Mouse (Mus musculus): ENCODE data around the gene Nlgn2.

Nlgn2 gene

DNA sequence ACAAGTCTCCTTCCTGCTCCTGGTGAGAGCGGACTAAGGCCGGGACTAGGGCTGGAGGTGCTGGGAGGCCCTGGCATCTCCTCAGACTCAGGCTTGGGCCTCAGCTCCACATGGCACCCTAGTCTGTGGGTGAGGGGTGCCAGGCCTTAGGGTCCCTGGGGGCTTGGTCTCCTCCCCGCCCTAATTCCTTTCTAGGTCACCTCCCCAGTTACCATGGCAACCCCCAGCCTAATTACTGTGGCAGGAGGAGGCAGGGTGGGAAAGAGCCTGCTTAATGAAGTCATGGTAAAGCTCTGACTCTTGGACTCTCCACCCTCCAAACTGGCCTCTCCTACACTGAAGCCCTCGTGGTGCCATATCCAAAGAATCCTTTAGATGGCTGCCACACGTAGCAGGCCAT, 8.8 kb downstream of the Nlgn2 start:
- DNase-seq (ENCODE audit: low read depth, low spot score), result no peak

DNA sequence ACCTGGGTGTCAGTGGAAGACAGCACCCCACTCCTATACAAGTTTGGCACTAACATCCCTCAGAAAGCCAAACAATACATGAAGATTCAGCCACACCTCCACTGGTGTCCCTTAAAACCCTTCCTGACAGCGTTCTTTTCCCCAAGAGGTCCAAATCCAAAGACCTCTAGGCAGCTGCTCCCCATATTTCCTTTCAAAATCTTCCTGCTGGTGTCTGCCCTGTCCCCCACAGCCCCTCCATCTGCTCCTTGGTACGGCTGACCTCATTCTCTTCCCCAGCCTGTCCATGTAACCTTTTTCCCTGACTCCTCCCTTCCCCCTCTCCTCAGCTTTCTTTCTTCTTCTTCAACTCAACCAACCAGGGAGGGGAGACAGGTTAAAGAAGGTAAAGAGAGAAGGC, 14.1 kb downstream of the Nlgn2 start:
- DNase-seq (ENCODE audit: low read depth, low spot score), result no peak

DNA sequence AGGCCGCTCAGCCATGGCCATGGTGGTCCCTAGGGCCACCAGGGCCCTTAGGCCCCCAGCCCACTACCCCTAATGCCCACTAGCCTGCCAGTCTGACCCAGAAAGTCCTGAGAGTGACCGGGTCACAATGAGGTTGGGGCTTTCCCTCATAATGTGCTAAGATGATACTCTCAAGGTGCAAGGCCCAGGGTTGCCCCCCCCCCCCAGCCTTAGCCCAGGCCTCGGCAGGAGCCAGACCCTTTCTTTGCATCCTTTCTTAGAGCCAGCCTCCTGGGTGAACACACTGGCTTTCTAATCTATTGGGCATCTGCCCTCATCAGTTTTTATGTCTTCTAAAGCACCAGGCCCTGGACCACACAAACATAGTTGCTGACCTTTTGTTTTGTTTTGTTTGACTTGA, 15.5 kb downstream of the Nlgn2 start, which contains the start of gene Spem1:
Spem1 (minus strand) TSS at position 101 of the 400 bp plus-strand sequence.
- DNase-seq (ENCODE audit: low read depth, low spot score), result no peak

DNA sequence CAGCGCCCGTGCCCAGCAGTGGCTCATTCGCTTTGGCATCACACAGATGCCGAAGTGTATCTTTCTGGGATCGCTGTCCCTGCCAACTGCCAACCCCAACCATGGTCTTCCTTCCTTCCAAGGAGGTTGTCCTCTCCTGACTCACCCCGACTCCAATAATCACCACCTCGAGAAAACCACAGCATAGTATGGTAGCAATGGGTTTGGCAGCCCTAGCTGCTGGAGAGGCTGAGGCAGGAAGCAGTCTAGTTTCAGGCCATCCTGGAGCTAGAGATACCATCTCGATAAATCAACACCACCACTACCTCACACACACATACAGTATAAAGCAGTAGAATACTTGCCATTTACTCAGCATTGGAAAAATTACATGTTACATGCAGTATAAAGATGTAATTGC, 18.7 kb downstream of the Nlgn2 start:
- no peak for DNase-seq (ENCODE audit: low read depth, low spot score)

DNA sequence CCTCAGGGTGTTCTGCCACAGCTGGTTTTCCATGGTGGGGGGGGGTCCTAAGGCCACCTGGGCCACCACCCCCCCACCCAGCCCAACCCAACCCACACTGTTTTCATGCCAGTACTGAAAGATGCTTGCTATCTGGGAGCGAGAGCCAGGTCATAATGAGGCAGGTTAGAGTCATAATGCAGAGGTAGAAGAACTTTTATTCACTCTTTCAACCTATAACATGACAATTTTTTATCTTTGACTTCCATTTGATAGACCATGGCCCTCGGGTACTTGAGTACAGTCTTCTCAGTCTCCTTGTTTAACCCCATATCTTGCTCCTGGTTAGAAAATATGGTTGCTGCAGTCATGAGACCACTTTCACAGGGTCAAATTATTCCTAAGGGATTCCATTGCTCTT, 19.2 kb downstream of the Nlgn2 start, which contains the start of gene Spem2:
Spem2 (minus strand) TSS at position 101 of the 400 bp plus-strand sequence.
- DNase-seq (ENCODE audit: low read depth, low spot score), result no peak

DNA sequence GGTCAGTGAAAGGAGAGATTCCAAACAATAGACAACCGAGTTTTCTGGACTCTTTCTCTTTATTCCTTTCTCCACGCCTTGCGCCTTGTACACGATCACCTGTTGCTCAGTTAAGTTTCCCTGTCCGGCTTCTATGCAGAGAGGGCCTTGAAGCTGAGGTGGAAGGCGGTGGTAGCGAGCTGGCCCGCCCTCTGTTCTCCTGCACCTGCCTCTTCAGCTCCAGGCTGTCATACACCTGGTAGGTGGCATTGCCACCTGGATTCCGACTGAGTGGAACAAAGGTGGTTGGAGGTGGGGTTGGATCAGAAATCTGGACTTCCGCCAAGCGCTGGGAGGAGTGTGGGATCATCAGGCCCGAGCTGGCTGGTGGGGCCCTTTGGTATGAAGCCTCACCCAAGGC, 21.1 kb downstream of the Nlgn2 start:
- no peak for DNase-seq (ENCODE audit: low read depth, low spot score)

DNA sequence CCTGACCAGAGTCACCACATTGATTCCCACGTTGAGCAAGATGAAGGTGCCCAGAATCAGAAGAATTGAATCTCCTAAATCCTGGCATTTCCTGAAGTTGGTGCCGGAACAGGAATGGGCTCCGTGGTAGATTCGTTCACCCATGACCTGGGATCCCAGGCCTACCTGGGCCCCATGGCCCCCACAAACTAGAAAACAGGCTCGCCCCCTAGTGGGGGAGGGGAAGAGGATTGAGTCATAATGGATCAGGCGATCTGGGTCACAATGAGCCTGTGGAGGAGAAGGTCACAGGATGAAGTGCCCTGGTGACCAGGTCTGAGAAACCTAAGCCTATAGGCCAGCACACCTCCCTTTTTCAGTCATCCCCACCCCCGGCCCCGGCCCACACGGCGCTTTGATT, 22.4 kb downstream of the Nlgn2 start, which contains the start of gene Gm39566:
Gm39566 (minus strand) TSS at position 144 of the 400 bp plus-strand sequence.
- DNase-seq (ENCODE audit: low read depth, low spot score), result no peak

DNA sequence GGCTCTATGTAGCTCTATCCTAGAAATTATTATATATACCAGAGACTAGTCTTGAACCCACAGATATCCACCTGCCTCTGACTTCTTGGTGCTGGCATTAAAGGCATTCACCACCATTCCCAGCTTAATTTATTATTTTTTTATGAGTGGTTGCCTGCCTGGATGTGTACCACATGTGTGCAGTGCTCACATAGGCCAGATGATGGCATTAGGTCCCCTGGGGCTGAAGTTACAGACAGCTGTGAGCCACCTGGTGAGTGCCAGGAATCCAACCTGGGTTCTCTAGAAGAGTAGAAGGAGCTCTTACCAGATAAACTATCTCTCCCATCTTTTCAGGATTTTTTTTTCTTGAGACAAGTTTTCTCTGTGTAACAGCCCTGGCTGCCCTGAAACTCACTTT, 27.3 kb downstream of the Nlgn2 start:
- no peak for DNase-seq (ENCODE audit: low read depth, low spot score)

DNA sequence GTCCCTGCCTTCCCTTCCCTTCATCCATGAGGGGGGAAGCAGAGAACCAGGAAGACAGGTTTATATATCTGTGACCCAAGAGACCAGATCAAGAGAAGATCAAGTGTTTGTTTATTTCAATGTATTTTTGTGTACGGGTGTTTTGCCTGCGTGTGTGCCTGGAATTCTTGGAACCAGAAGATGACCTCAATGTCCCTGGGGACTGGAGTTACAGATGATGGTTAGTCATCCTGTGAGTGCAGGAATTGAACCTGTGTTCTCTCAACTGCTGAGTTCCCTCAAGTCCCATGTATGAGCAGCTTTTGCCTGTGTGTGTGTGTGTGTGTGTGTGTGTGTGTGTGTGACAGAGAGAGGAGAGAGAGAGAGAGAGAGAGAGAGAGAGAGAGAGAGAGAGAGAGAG, 29.9 kb downstream of the Nlgn2 start:
- no peak for DNase-seq (ENCODE audit: low read depth, low spot score)

DNA sequence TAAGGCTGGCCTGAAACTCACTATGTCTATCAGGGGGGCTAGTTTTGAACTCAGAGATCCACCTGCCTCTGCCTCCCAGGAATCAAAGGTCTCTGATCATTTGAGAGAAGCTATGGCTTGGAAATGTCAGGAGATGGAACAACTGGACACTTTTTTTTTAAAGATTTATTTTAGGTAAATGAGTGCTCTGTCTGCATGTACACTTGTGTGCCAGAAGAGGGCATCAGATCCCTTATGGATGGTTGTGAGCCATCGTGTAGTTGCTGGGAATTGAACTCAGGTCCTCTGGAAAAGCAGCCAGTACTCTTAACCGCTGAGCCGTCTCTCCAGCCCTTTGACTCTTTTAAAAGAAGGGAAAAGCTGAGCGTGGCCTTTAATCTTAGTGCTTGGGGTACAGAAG, 31.2 kb downstream of the Nlgn2 start:
- no peak for DNase-seq (ENCODE audit: low read depth, low spot score)

DNA sequence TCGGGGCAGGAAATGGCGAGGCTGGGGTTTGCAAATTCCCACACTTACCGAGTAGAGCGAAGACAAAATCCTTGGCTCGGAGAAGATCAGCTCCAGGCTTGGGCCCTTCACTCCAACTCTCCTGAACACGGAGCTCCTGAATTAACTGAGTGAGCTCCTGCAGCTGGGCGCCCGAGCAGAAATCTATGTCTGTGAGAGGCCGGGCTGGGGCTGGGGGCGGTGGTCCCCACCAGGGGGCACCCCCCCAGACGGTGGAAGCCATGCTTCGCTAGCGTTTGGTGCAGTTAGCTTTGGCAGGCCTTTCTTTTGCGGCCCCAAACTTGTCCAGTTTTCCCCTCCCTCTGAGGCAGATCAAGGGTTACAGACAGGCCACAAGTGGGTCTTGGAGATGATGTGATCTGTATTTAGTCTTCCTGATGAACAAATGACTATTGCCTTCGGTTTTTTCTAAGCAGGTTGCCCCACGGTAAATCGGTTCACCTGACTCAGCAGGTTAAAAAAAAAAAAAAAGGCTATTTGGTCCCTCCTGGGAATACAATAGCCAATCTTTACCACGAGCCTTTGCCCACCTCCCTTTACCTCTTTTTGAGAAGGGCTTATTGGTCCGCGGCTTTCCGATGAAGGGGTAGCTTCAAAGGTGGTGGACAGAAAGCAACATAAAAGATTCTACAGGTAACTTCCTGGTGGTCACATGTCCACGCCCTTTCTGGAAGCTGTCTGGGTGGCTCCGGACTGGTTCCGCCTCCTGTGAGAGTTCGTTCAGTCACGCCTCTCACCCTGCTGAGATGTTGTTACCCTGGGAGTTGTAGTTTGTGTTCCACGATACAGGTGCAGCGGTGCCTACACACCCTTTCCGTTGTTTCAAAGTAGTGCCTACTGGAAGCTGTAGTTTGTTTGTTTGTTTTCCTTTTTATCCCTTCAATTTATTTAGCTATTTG, 32.3 kb downstream of the Nlgn2 start, which contains the start of gene Tmem102:
Tmem102 (minus strand) TSS at position 653 of the 938 bp plus-strand sequence.
- DNase-seq (ENCODE audit: low read depth, low spot score), result no peak

DNA sequence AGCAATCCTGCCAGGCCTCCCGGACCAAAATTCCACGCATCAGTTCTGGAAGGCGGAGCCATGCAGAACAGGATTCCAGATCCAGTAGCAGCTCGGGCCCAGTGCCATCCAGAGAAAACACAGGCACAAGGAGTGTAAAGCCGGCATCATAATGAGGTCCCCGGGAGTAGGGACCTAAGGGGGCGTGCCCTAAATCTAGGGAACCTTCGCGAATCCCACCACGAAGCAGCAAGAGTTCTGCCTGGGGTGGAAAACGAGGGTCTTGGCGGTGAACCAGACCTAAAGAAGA, 33.0 kb downstream of the Nlgn2 start:
- no peak for DNase-seq (ENCODE audit: low read depth, low spot score)

DNA sequence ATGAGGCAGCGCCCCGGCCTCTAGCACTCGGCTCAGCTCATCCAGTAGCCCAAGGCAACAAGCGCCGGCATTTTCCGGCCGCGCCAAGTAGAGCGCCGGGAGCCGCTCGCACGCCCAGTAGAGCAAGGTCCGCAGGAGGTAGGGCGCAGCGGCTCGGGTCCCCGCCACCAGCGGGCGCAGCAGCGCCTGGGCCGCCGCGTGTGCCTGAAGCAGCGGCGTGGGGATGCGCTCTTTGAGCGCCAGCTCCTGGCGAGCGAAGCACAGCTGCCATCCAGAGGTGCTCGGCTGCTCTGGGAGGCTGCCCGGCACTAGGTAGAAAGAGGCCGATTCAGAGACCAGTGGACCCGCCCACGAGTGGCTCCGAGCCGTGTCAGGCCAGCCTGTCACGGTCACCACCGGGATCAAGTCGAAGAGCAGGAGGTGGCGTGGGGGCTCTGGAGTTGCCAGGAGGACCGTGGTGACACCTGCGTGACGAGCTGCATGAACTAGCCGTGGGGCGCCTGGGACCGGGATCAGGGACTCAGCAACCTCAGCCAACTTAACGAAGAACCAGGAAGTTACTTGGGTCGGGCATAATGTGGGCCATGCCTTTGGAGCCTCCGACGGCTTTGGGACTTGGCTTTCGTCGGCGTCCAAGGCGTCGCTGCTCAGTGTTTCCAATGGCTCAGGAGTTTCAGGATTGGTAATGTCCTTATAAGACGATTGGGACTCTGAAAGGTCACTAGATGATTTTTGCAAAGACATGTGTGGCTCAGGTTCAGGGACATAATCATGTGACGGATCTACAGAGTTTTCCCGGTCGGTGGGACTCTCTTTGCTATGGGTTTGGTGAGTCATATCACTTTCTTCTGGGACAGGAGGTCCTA, 33.6 kb downstream of the Nlgn2 start:
- DNase-seq (ENCODE audit: low read depth, low spot score), result no peak

DNA sequence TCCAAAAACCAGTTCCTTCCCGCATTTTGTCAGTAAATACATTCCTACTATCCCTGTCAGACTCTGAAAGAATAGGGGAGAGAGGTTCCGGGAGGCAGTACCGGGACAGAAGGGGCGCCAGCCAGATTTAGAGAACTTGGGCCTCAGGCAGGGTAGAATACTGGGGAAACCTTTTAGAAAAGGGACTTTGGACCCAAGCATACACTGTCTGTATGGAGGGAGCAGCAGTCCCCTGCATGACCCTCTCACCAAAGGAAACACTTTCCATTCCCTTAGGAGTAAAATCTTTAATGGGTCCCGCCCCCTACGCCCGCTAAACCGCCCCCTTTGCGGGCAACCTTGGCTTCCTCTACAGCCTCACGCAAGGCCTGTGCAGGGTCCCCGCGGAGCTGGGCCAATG, 34.3 kb downstream of the Nlgn2 start:
- DNase-seq (ENCODE audit: low read depth, low spot score), result no peak

DNA sequence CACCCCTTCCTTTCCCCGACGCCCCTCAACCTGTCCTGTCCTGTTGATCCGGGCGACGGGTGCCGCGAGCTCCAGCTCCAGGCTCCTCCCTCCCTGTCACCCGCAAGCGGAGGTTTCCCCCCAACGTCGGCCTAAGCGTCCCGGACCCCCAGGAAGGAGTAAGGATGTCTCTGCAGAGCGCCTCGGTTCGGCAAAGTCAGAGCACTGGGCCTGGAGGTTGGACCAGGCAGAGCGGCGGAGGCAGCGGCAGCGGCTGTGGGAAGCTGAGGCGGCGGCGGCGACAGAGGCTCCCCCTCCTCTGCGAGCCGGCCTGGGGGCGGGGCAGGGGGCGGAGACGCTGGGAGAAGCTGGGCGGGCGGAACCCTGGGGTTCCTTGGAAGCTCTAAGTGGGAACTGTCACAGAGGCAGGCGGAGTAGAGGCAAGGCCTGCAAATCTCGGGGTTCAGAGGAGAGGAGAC, 34.9 kb downstream of the Nlgn2 start:
- DNase-seq (ENCODE audit: low read depth, low spot score), result no peak

DNA sequence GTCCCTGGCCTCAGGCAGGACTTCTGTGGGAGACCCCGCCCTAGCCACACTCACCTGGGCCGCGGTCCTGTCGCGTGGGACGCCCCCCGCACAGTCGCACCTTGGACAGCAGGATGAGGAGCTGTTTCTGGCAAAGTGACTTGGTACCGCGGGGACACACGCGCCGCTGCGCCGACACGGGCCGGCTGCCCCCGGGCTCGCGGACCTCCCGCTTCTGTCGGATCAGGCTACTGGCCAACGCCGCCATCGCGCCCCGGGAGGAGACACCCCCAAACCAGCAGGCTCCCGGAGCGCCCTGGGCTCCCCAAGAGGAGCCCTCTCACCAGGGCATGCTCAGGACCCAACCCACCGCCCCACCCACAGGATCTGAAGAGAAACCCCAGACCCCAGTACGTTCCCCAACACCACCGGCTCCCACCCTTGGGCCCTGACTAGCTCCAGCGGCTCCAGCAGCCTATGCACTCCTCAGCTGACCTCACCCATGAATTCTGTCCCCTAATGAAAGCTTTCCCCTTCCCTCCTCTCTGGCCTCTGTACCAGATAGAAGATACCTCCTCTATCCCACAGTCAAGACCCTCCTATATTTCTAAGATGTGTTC, 36.1 kb downstream of the Nlgn2 start, which contains the start of gene Fgf11:
Fgf11 (minus strand) TSS at position 479 of the 599 bp plus-strand sequence.
- no peak for DNase-seq (ENCODE audit: low read depth, low spot score)

DNA sequence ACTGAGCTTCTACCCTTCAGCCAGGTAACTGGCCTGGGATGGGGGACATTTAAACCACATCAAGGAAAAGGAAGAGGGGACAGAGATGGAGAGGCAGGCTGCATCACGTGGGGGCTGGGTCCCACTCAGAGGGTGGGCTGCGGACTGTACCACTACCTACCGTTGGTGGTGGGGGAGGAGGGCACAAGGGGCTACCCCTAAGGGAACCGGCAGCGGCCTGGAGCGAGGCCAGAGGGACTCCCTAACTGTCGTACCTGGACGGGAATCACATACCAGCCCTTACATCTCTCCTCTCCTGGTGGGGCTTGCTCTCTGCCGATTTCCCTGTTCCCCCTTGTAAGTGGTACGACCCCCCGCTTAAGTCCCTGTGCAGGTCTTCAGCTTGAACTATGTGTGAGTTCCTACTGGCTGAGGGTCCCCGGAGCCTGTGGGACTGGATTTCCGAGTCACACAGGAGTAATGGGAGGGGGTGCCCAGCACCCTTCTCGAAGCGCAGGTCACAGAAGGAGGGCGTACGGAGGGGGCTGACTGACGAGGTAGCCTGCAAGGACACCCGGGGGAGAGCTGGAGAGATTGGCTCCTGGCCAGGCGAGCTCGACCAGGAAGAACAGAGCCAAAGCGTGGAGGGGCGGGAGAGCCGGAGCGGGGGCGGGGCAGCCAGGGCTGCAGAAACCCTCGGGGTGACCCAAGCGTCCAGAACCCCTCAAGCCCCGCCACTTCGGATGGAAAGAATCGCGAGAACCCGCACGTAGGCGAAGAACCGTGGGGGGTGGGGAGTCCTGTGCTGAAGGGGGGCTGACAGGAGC, 37.0 kb downstream of the Nlgn2 start:
- no peak for DNase-seq (ENCODE audit: low read depth, low spot score)

DNA sequence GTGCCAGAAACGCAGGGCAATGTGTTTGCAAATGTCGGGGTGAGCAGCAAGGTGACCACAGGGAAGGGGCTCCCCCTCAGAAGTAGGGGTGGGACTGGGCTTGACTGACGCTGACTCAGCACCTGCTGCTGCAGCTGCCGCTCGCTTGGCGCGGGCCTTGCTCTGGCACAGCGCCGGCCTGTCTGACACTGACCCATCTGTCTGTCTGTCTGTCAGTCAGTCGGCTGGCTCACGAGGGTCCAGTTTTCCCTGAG, 37.5 kb downstream of the Nlgn2 start:
- no peak for DNase-seq (ENCODE audit: low read depth, low spot score)

DNA sequence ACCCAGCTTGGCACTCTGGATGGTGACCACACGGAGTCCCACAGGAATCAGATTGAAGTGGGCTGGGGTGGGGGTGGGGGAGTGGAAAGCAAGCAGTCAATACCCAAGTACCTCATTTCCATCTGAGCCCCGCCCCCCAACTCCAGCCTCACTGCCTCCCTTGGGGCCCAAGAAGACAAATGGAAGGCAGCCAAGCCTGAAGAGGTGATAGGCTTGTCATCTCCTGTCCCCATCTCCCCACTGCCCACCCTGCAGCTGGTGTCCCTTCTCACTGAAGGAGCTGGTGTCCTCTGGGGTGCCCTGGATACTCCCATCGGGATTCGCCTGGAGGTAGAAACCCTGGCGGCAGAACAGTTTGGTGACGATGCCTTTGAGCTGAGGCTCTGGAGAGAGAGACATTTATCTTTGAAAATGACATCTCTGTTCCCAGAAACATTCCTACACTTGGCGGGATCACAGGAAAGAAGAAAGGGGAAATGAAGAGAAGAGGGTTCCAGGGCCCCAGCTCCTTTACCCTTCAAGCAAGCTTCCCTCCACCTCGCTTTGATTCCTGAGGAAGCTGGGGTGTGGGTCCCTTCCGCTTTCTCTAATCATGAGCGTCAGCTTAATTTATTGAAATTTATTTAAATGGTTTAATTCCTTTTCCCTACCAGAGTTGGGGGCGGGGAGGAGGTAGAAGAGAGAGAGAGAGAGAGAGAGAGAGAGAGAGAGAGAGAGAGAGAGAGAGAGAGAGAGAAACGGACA, 38.0 kb downstream of the Nlgn2 start:
- DNase-seq (ENCODE audit: low read depth, low spot score), result no peak

DNA sequence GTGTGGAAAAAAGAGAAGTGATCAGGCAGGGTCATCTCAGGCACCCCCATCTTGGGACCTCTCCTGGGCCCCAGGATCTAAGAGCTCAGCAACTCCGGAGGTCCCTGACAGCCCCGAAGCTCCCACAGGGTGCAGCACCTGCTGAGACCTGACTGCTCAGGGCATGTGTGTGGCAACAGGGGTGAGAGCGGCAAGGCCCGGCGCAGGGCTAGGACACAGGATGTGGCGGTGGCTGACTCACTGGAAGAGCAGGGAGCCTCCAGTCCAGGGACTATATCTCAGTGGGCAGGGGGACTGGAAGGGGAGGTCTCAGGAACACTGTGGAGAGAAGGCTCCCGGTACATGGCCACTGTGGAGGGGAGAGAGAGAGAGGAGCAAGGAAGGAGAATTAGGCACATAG, 39.7 kb downstream of the Nlgn2 start:
- DNase-seq (ENCODE audit: low read depth, low spot score), result no peak

DNA sequence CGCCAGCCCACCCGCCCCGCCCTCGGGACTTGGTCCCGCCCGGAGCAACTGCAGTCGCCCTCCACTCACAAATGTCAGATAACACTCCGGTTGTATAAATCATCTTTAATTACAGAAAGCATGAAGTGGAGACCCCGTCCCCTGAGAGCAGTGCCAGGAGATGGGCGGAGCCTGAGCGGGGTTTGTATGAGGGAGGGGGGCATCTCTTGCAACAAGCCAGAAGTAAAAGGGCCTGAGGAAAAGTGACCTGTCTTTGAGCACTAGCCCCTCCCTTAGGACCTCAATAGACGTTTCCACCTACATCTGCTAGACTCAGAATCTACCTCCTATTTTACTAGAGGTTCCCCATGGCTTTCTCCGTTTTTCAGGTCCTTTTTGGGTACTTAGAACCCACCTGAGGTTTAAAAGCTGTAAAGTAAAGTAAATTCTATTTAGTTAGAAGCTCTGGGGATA, 41.6 kb downstream of the Nlgn2 start:
- no peak for DNase-seq (ENCODE audit: low read depth, low spot score)

Measured in embryo, embryonic 11.5 days (tissue).